Mouse (Mus musculus): ENCODE results near the gene Fam168b. TPM values are rescaled to one million over a fixed set of nuclear protein-coding genes. Genes with fewer than 3 reads are reported as not detected.

Fam168b gene
- polyA plus RNA-seq, 1 experiment = 63.2 TPM

- no peak overlapping the region for H3ac ChIP-seq (ENCODE audit: control insufficient read depth, insufficient read length, low read depth)
- TF ChIP-seq CTCF (IDR thresholded peaks at IDR 0.05; ENCODE audit: control insufficient read depth, insufficient read depth, insufficient read length) (no peak), MAX (IDR thresholded peaks at IDR 0.05) (no peak), MYOG (IDR thresholded peaks at IDR 0.05; ENCODE audit: control insufficient read depth, extremely low read depth, insufficient read length) (no peak), MYOD1 (IDR thresholded peaks at IDR 0.05; ENCODE audit: control insufficient read depth, insufficient read length, low read depth) (no peak), FOSL1 (IDR thresholded peaks at IDR 0.05; ENCODE audit: insufficient read depth, low read length, poor library complexity, severe bottlenecking) (no peak), CEBPB (IDR thresholded peaks at IDR 0.05; ENCODE audit: low read depth) (no peak), USF1 (IDR thresholded peaks at IDR 0.05; ENCODE audit: low read depth) (no peak)
- H3K36me3 ChIP-seq (ENCODE audit: control insufficient read depth, insufficient read depth) = no peaks in the 10 kb centered on the region
- H3K79me2 ChIP-seq (ENCODE audit: control insufficient read depth, insufficient read depth) = no peaks in the 10 kb centered on the region
- H3K4me3 ChIP-seq (ENCODE audit: insufficient read depth, poor library complexity, severe bottlenecking) = no peak overlapping the region
- H3K27me3 ChIP-seq (ENCODE audit: control insufficient read depth, insufficient read depth, insufficient read length) = peaks cover 3% of the 10 kb centered on the region
- no peaks in the 10 kb centered on the region for H3K79me3 ChIP-seq (ENCODE audit: low read depth)
Observed at GRCm38 (mm10) chr1:34775870-34776269, 67.0 kb downstream of the Fam168b start.

GRCm38 (mm10) chr1:34768875-34769274, 74.0 kb downstream of the Fam168b start:
- no peak overlapping the region for H3ac ChIP-seq (ENCODE audit: control insufficient read depth, insufficient read length, low read depth)
- H3K4me3 ChIP-seq (ENCODE audit: insufficient read depth, poor library complexity, severe bottlenecking) = no peak overlapping the region
- no peaks in the 10 kb centered on the region for H3K79me3 ChIP-seq (ENCODE audit: low read depth)
- TF ChIP-seq CTCF (IDR thresholded peaks at IDR 0.05; ENCODE audit: control insufficient read depth, insufficient read depth, insufficient read length) = no peak
- no peaks in the 10 kb centered on the region for H3K36me3 ChIP-seq (ENCODE audit: control insufficient read depth, insufficient read depth)
- H3K27me3 ChIP-seq (ENCODE audit: control insufficient read depth, insufficient read depth, insufficient read length) = peaks cover 27% of the 10 kb centered on the region
- no peaks in the 10 kb centered on the region for H3K79me2 ChIP-seq (ENCODE audit: control insufficient read depth, insufficient read depth)

GRCm38 (mm10) chr1:34767851-34768250, 75.0 kb downstream of the Fam168b start:
- peaks cover 24% of the 10 kb centered on the region for H3K27me3 ChIP-seq (ENCODE audit: control insufficient read depth, insufficient read depth, insufficient read length)
- H3ac ChIP-seq (ENCODE audit: control insufficient read depth, insufficient read length, low read depth) = no peak overlapping the region

GRCm38 (mm10) chr1:34766899-34767298, 76.0 kb downstream of the Fam168b start:
- Histone ChIP-seq H3K36me3 (ENCODE audit: control insufficient read depth, insufficient read depth) (no peaks in the 10 kb centered on the region), H3ac (ENCODE audit: control insufficient read depth, insufficient read length, low read depth) (no peak overlapping the region), H3K27me3 (ENCODE audit: control insufficient read depth, insufficient read depth, insufficient read length) (peaks cover 30% of the 10 kb centered on the region), H3K4me3 (ENCODE audit: insufficient read depth, poor library complexity, severe bottlenecking) (no peak overlapping the region), H3K79me2 (ENCODE audit: control insufficient read depth, insufficient read depth) (no peaks in the 10 kb centered on the region), H3K79me3 (ENCODE audit: low read depth) (no peaks in the 10 kb centered on the region)
- TF ChIP-seq CEBPB (IDR thresholded peaks at IDR 0.05; ENCODE audit: low read depth) (no peak), MAX (IDR thresholded peaks at IDR 0.05) (no peak), MYOG (IDR thresholded peaks at IDR 0.05; ENCODE audit: control insufficient read depth, extremely low read depth, insufficient read length) (no peak), CTCF (IDR thresholded peaks at IDR 0.05; ENCODE audit: control insufficient read depth, insufficient read depth, insufficient read length) (no peak), USF1 (IDR thresholded peaks at IDR 0.05; ENCODE audit: low read depth) (no peak), FOSL1 (IDR thresholded peaks at IDR 0.05; ENCODE audit: insufficient read depth, low read length, poor library complexity, severe bottlenecking) (no peak), MYOD1 (IDR thresholded peaks at IDR 0.05; ENCODE audit: control insufficient read depth, insufficient read length, low read depth) (no peak)

More at GRCm38 (mm10) chr1:34767851-34768250, 75.0 kb downstream of the Fam168b start:
- Histone ChIP-seq H3K79me2 (ENCODE audit: control insufficient read depth, insufficient read depth) (no peaks in the 10 kb centered on the region), H3K36me3 (ENCODE audit: control insufficient read depth, insufficient read depth) (no peaks in the 10 kb centered on the region), H3K79me3 (ENCODE audit: low read depth) (no peaks in the 10 kb centered on the region), H3K4me3 (ENCODE audit: insufficient read depth, poor library complexity, severe bottlenecking) (no peak overlapping the region)
- no peak for TF ChIP-seq MYOG (IDR thresholded peaks at IDR 0.05; ENCODE audit: control insufficient read depth, extremely low read depth, insufficient read length)
- no peak for TF ChIP-seq CEBPB (IDR thresholded peaks at IDR 0.05; ENCODE audit: low read depth)
- no peak for TF ChIP-seq CTCF (IDR thresholded peaks at IDR 0.05; ENCODE audit: control insufficient read depth, insufficient read depth, insufficient read length)
- TF ChIP-seq USF1 (IDR thresholded peaks at IDR 0.05; ENCODE audit: low read depth) = no peak
- no peak for TF ChIP-seq MAX (IDR thresholded peaks at IDR 0.05)
- no peak for TF ChIP-seq MYOD1 (IDR thresholded peaks at IDR 0.05; ENCODE audit: control insufficient read depth, insufficient read length, low read depth)
- TF ChIP-seq FOSL1 (IDR thresholded peaks at IDR 0.05; ENCODE audit: insufficient read depth, low read length, poor library complexity, severe bottlenecking) = no peak

Other genes with a start within 250 kb of the Fam168b start
- gene Plekhb2, start 6.9 kb upstream of the Fam168b start, polyA plus RNA-seq (2012; fragmentation: generic; extraction: Trizol) = 57.1 TPM

Measured in C2C12 (cell line).